Mouse (Mus musculus): ENCODE results near the gene Klhdc3. TPM values are rescaled to one million over a fixed set of nuclear protein-coding genes. Genes with fewer than 3 reads are reported as not detected.
A peak's percentile ranks its signal among the peaks of the same experiment; 100 is the strongest.

Gene Klhdc3
- polyA plus RNA-seq, 1 experiment from 2014 or later, result 131 TPM

GRCm38 (mm10) chr17:46674530-46675283, 6.0 kb downstream of the Klhdc3 start:
- Histone ChIP-seq H3K27me3 (no peaks in the 10 kb centered on the region), H3K9ac (replicated peaks) (peak overlapping the region; percentile 61), H3K9me3 (no peaks in the 10 kb centered on the region), H3K36me3 (peaks cover 60% of the 10 kb centered on the region), H3K27ac (replicated peaks) (peak overlapping the region; percentile 54), H3K4me2 (replicated peaks) (peak overlapping the region; percentile 84), H3K4me1 (peaks cover 39% of the 10 kb centered on the region), H3K4me3 (peak overlapping the region; percentile 76)
- 18% methylated on average over 14 of the region's 15 CpGs for WGBS
- ATAC-seq (ENCODE audit: low FRiP score, low read depth), result peak; percentile 27

- Histone ChIP-seq H3K27ac (replicated peaks) (peak within 1 kb of the TSS; percentile 54), H3K4me2 (replicated peaks) (peak within 1 kb of the TSS; percentile 84), H3K36me3 (peaks cover 68% of the 10 kb centered on the region), H3K9me3 (no peaks in the 10 kb centered on the region), H3K9ac (replicated peaks) (peak within 1 kb of the TSS; percentile 69), H3K4me1 (peaks cover 32% of the 10 kb centered on the region), H3K27me3 (no peaks in the 10 kb centered on the region), H3K4me3 (peak within 1 kb of the TSS; percentile 76)
- WGBS, result under 1% methylated on average over 43 of the region's 43 CpGs
- peak; percentile 90 for ATAC-seq (ENCODE audit: low FRiP score, low read depth)
These were observed 6.7 kb downstream of the Klhdc3 start, which contains the start of gene Rrp36 for GRCm38 (mm10) chr17:46673850-46674529. TSS of gene Rrp36 (minus strand) at chr17:46674352.

- ATAC-seq (ENCODE audit: low FRiP score, low read depth), result no peak
- no peaks in the 10 kb centered on the region for H3K9me3 ChIP-seq
- WGBS, result 91% methylated on average over 10 of the region's 10 CpGs
- no peak overlapping the region for H3K4me3 ChIP-seq
- no peak overlapping the region for H3K4me2 ChIP-seq (replicated peaks)
- H3K4me1 ChIP-seq, result peaks cover 17% of the 10 kb centered on the region
- H3K27me3 ChIP-seq, result no peaks in the 10 kb centered on the region
- H3K9ac ChIP-seq (replicated peaks), result no peak overlapping the region
- H3K27ac ChIP-seq (replicated peaks), result no peak overlapping the region
- H3K36me3 ChIP-seq, result peaks cover 62% of the 10 kb centered on the region
These were observed 10.8 kb downstream of the Klhdc3 start for GRCm38 (mm10) chr17:46669911-46670310.

- Histone ChIP-seq H3K4me1 (no peaks in the 10 kb centered on the region), H3K9me3 (no peaks in the 10 kb centered on the region), H3K27me3 (no peaks in the 10 kb centered on the region), H3K9ac (replicated peaks) (no peak overlapping the region), H3K36me3 (peaks cover 77% of the 10 kb centered on the region), H3K4me2 (replicated peaks) (no peak overlapping the region), H3K4me3 (no peak overlapping the region), H3K27ac (replicated peaks) (no peak overlapping the region)
- ATAC-seq (ENCODE audit: low FRiP score, low read depth), result no peak
- 96% methylated on average over 16 of the region's 16 CpGs for WGBS
These were observed 13.0 kb downstream of the Klhdc3 start for GRCm38 (mm10) chr17:46667712-46668111.

GRCm38 (mm10) chr17:46662730-46663129, 18.0 kb downstream of the Klhdc3 start:
- Histone ChIP-seq H3K4me3 (no peak overlapping the region), H3K4me2 (replicated peaks) (no peak overlapping the region), H3K9ac (replicated peaks) (no peak overlapping the region), H3K27ac (replicated peaks) (no peak overlapping the region), H3K4me1 (no peaks in the 10 kb centered on the region), H3K9me3 (no peaks in the 10 kb centered on the region), H3K27me3 (no peaks in the 10 kb centered on the region), H3K36me3 (peaks cover 91% of the 10 kb centered on the region)
- 92% methylated on average over 5 of the region's 5 CpGs for WGBS
- ATAC-seq (ENCODE audit: low FRiP score, low read depth), result no peak

- Histone ChIP-seq H3K4me3 (no peak overlapping the region), H3K4me2 (replicated peaks) (no peak overlapping the region), H3K27me3 (no peaks in the 10 kb centered on the region), H3K36me3 (peaks cover 94% of the 10 kb centered on the region), H3K27ac (replicated peaks) (no peak overlapping the region), H3K4me1 (no peaks in the 10 kb centered on the region), H3K9ac (replicated peaks) (no peak overlapping the region), H3K9me3 (no peaks in the 10 kb centered on the region)
- WGBS, result 90% methylated on average over 12 of the region's 12 CpGs
- ATAC-seq (ENCODE audit: low FRiP score, low read depth), result no peak
These were observed 18.7 kb downstream of the Klhdc3 start for GRCm38 (mm10) chr17:46661981-46662380.

- Histone ChIP-seq H3K4me3 (no peak overlapping the region), H3K9me3 (no peaks in the 10 kb centered on the region), H3K9ac (replicated peaks) (no peak overlapping the region), H3K4me1 (no peaks in the 10 kb centered on the region), H3K4me2 (replicated peaks) (no peak overlapping the region), H3K27me3 (no peaks in the 10 kb centered on the region), H3K36me3 (peaks cover 94% of the 10 kb centered on the region), H3K27ac (replicated peaks) (no peak overlapping the region)
- WGBS, result 96% methylated on average over 9 of the region's 9 CpGs
- no peak for ATAC-seq (ENCODE audit: low FRiP score, low read depth)
These were observed 19.4 kb downstream of the Klhdc3 start for GRCm38 (mm10) chr17:46661351-46661750.

GRCm38 (mm10) chr17:46656054-46656453, 24.7 kb downstream of the Klhdc3 start:
- peaks cover 83% of the 10 kb centered on the region for H3K36me3 ChIP-seq
- H3K9ac ChIP-seq (replicated peaks), result no peak overlapping the region
- peaks cover 15% of the 10 kb centered on the region for H3K4me1 ChIP-seq
- H3K27me3 ChIP-seq, result no peaks in the 10 kb centered on the region
- ATAC-seq (ENCODE audit: low FRiP score, low read depth), result no peak
- no peak overlapping the region for H3K4me2 ChIP-seq (replicated peaks)
- no peaks in the 10 kb centered on the region for H3K9me3 ChIP-seq
- H3K27ac ChIP-seq (replicated peaks), result no peak overlapping the region
- H3K4me3 ChIP-seq, result no peak overlapping the region
- 84% methylated on average over 6 of the region's 6 CpGs for WGBS

- H3K9ac ChIP-seq (replicated peaks), result peak overlapping the region; percentile 91
- no peaks in the 10 kb centered on the region for H3K27me3 ChIP-seq
- no peaks in the 10 kb centered on the region for H3K9me3 ChIP-seq
- 80% methylated on average over 20 of the region's 20 CpGs for WGBS
- no peak overlapping the region for H3K27ac ChIP-seq (replicated peaks)
- peaks cover 32% of the 10 kb centered on the region for H3K4me1 ChIP-seq
- H3K4me3 ChIP-seq, result peak overlapping the region; percentile 69
- H3K4me2 ChIP-seq (replicated peaks), result peak overlapping the region; percentile 86
- peaks cover 51% of the 10 kb centered on the region for H3K36me3 ChIP-seq
- ATAC-seq (ENCODE audit: low FRiP score, low read depth), result no peak
These were observed 28.8 kb downstream of the Klhdc3 start for GRCm38 (mm10) chr17:46651755-46652547.

GRCm38 (mm10) chr17:46651292-46651691, 29.4 kb downstream of the Klhdc3 start:
- Histone ChIP-seq H3K27me3 (no peaks in the 10 kb centered on the region), H3K27ac (replicated peaks) (peak overlapping the region; percentile 90; the same call in 1 of the 2 replicates), H3K9me3 (no peaks in the 10 kb centered on the region), H3K9ac (replicated peaks) (peak overlapping the region; percentile 91), H3K4me2 (replicated peaks) (peak overlapping the region; percentile 86), H3K4me3 (peak overlapping the region; percentile 69), H3K4me1 (peaks cover 37% of the 10 kb centered on the region), H3K36me3 (peaks cover 45% of the 10 kb centered on the region)
- no peak for ATAC-seq (ENCODE audit: low FRiP score, low read depth)
- WGBS, result 83% methylated on average over 17 of the region's 17 CpGs

- H3K36me3 ChIP-seq, result peaks cover 36% of the 10 kb centered on the region
These were observed 30.3 kb downstream of the Klhdc3 start, which contains the start of gene Cul7 for GRCm38 (mm10) chr17:46650232-46651031. TSS of gene Cul7 (plus strand) at chr17:46650337.

More at GRCm38 (mm10) chr17:46650232-46651031, 30.3 kb downstream of the Klhdc3 start, which contains the start of gene Cul7:
- Histone ChIP-seq H3K4me3 (peak within 1 kb of the TSS; percentile 69), H3K9me3 (no peaks in the 10 kb centered on the region), H3K27me3 (no peaks in the 10 kb centered on the region), H3K4me2 (replicated peaks) (peak within 1 kb of the TSS; percentile 86), H3K27ac (replicated peaks) (peak within 1 kb of the TSS; percentile 90), H3K9ac (replicated peaks) (peak within 1 kb of the TSS; percentile 91), H3K4me1 (peaks cover 37% of the 10 kb centered on the region)
- under 1% methylated on average over 58 of the region's 58 CpGs for WGBS
- ATAC-seq (ENCODE audit: low FRiP score, low read depth), result peak; percentile 93
